Mouse (Mus musculus) lung, embryonic 16.5 days (tissue): ENCODE measurements around the gene Pef1. TPM values are rescaled to one million over a fixed set of nuclear protein-coding genes. Genes with fewer than 3 reads are reported as not detected.

Experiments used
- ATAC-seq: fragments of 200-750 bp; cut with Nextera tagmentation; 2 replicates; pipeline ENCODE4 v1.8.0; 2017; ENCODE audit warnings: low read depth, mild to moderate bottlenecking, moderate library complexity
- H3K27ac ChIP-seq: fragments of 300-500 bp; sonication (generic); 2 replicates; pipeline ENCODE4 v1.5.1; 2014; ENCODE audit warnings: mild to moderate bottlenecking, control low read depth, low read length
- H3K27me3 ChIP-seq: fragments of 300-500 bp; sonication (generic); 2 replicates; pipeline ENCODE4 v1.6.1; 2014; ENCODE audit warnings: low read depth, low read length, mixed read lengths; ENCODE audit not compliant: control insufficient read depth, insufficient read depth
- H3K36me3 ChIP-seq: fragments of 300-500 bp; sonication (generic); 2 replicates; pipeline ENCODE4 v1.6.1; 2014; ENCODE audit warnings: low read length; ENCODE audit not compliant: control insufficient read depth, insufficient read depth
- H3K4me1 ChIP-seq: fragments of 300-500 bp; sonication (generic); replicated peaks from 2 replicates; pipeline ENCODE4 v1.6.1; 2014; ENCODE audit warnings: low read length, mixed read lengths; ENCODE audit not compliant: control insufficient read depth, insufficient read depth
- H3K4me2 ChIP-seq: fragments of 300-500 bp; sonication (generic); 2 replicates; pipeline ENCODE4 v1.6.1; 2014; ENCODE audit warnings: low read depth, low read length, control low read depth
- H3K4me3 ChIP-seq: fragments of 300-500 bp; sonication (generic); 2 replicates; pipeline ENCODE4 v1.5.1; 2014; ENCODE audit warnings: mild to moderate bottlenecking, low read length, control low read depth
- H3K9ac ChIP-seq: fragments of 300-500 bp; sonication (generic); 2 replicates; pipeline ENCODE4 v1.6.1; 2014; ENCODE audit warnings: low read length, control low read depth
- H3K9me3 ChIP-seq: fragments of 300-500 bp; sonication (generic); 2 replicates; pipeline ENCODE4 v1.6.1; 2016; ENCODE audit warnings: low read length; ENCODE audit not compliant: control insufficient read depth
- whole genome bisulfite sequencing: fragments of 180-500 bp; shearing (Covaris S2); extraction: QIAGEN DNeasy Blood & Tissue Kit; methylation state at CpG from one replicate; pipeline ENCODE4 v1.1.7; 2014; 5-methylcytosine and 5-hydroxymethylcytosine counted together
- polyA plus RNA-seq: library from polyadenylated mRNA; unstranded; fragments of >200 nt; fragmentation: Nextera tagmentation; extraction: Ambion mirVana; gene quantifications from 2 replicates; pipeline ENCODE4 v1.2.1, GENCODE M21; 2015

Gene Pef1
- polyA plus RNA-seq, 1 experiment from 2014 or later, result 77.9 TPM

GRCm38 (mm10) chr4:130107444-130108131, 5.2 kb downstream of the Pef1 start:
- Histone ChIP-seq H3K27me3 (no peaks in the 10 kb centered on the region), H3K4me3 (peak overlapping the region; percentile 82), H3K4me1 (peaks cover 25% of the 10 kb centered on the region), H3K36me3 (no peaks in the 10 kb centered on the region), H3K9ac (peak overlapping the region; percentile 80), H3K4me2 (peak overlapping the region; percentile 81), H3K9me3 (no peaks in the 10 kb centered on the region), H3K27ac (peak overlapping the region; percentile 95)
- WGBS, result under 1% methylated on average over 39 of the region's 39 CpGs
- ATAC-seq, result peak; percentile 96

DNA sequence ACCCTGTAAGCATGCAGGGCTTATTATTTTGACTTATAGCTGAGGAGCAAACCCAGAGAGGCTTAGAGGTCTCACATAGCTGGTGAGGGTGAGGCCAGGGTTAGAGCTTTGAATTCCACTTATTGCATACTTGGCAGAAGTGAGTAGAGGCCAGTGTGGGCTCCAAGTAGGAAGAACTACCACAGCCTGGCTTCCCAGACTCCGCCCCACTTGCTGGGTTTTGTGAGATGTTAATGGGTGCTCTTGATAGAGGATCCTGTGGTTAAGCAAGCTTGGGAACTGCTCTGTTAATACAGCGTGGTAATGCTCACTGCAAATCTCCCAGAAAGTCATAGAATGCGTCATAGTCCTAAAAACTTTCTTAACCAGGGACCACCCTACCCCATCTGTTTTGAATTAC, 6.6 kb downstream of the Pef1 start:
- WGBS, result 78% methylated on average over 3 of the region's 3 CpGs
- peak overlapping the region; percentile 81 for H3K4me2 ChIP-seq
- H3K4me3 ChIP-seq, result peak overlapping the region; percentile 82; the same call in 1 of the 2 replicates
- peak overlapping the region; percentile 95 for H3K27ac ChIP-seq
- H3K4me1 ChIP-seq, result peaks cover 23% of the 10 kb centered on the region
- ATAC-seq, result peak; percentile 23; the same call in 1 of the 2 replicates
- H3K9me3 ChIP-seq, result no peaks in the 10 kb centered on the region
- no peaks in the 10 kb centered on the region for H3K27me3 ChIP-seq
- H3K9ac ChIP-seq, result no peak overlapping the region
- H3K36me3 ChIP-seq, result no peaks in the 10 kb centered on the region

GRCm38 (mm10) chr4:130109666-130110065, 7.3 kb downstream of the Pef1 start:
- 73% methylated on average over 9 of the region's 9 CpGs for WGBS
- no peaks in the 10 kb centered on the region for H3K9me3 ChIP-seq
- H3K4me2 ChIP-seq, result peak overlapping the region; percentile 15; the same call in 1 of the 2 replicates
- no peaks in the 10 kb centered on the region for H3K27me3 ChIP-seq
- H3K27ac ChIP-seq, result peak overlapping the region; percentile 65; the same call in 1 of the 2 replicates
- H3K4me3 ChIP-seq, result no peak overlapping the region
- H3K4me1 ChIP-seq, result peaks cover 23% of the 10 kb centered on the region
- H3K36me3 ChIP-seq, result no peaks in the 10 kb centered on the region
- no peak overlapping the region for H3K9ac ChIP-seq
- no peak for ATAC-seq

DNA sequence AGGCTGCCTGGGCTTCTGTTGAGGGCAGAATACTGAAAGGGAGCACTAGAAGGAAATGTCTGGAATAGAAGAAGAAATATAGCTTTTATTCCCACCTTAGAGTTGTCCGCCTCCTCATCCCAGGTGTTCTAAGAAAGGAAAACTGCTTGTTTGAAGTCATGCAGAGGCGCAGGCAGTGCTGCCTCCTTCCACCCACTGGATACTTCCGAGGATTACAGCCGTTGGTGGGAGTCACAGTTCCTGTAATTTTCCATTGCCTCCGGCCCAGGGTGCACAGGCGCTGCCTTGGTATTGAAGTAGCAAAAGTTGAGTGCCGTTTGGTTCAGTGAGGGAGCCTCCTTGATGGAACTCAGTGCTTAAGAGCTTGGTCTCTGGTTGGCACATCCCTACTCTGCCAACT, 7.7 kb downstream of the Pef1 start:
- Histone ChIP-seq H3K4me3 (no peak overlapping the region), H3K27ac (peak overlapping the region; percentile 54; the same call in 1 of the 2 replicates), H3K9me3 (no peaks in the 10 kb centered on the region), H3K4me1 (peaks cover 23% of the 10 kb centered on the region), H3K4me2 (peak overlapping the region; percentile 15; the same call in 1 of the 2 replicates), H3K9ac (no peak overlapping the region), H3K27me3 (no peaks in the 10 kb centered on the region), H3K36me3 (no peaks in the 10 kb centered on the region)
- WGBS, result 82% methylated on average over 7 of the region's 7 CpGs
- no peak for ATAC-seq

DNA sequence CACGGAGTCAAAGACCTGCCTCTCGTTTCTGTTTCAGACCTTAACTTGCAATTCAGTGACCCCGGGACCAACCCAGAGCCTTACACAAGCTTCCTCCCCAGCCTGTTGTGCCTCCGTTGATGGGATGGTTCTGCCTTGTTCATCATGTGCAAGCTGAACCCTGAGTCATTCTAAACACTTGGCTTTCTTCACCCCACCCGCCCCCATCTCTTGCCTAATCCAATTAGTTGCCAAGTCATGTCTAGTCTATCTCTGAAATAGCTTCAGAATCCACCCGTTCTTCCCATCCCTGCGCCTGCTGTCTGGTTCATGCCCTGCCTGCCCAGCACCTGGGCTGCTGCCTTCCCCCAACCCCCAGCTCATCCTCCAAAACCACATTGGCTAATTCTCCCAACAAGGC, 9.9 kb downstream of the Pef1 start:
- ATAC-seq, result no peak
- Histone ChIP-seq H3K4me1 (peaks cover 23% of the 10 kb centered on the region), H3K36me3 (no peaks in the 10 kb centered on the region), H3K4me2 (no peak overlapping the region), H3K9ac (no peak overlapping the region), H3K27ac (no peak overlapping the region), H3K27me3 (no peaks in the 10 kb centered on the region), H3K9me3 (no peaks in the 10 kb centered on the region), H3K4me3 (no peak overlapping the region)
- WGBS, result 62% methylated on average over 7 of the region's 7 CpGs

DNA sequence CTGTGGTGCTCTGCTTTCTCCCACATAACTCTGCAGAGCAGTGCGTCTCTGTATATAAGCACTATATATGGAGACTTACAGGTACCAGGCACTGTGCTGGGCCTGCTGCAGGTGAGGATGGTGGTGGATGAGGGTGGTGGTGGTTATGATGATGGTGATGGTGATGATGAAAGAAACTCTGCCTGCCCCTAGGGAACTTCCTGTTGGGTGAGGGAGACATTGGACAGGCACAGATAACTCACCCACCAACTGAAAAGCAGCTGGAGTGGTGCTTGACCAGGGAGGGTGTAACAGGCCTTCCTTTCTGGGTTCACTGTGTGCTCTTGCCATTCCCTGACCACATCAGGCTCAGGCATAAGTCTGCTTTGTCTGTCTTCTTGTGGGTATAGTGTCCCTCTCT, 10.4 kb downstream of the Pef1 start:
- Histone ChIP-seq H3K4me1 (peaks cover 23% of the 10 kb centered on the region), H3K4me2 (no peak overlapping the region), H3K4me3 (no peak overlapping the region), H3K9me3 (no peaks in the 10 kb centered on the region), H3K9ac (no peak overlapping the region), H3K36me3 (0 out of 2 replicates have a peak, but pooled peaks cover under 1% of the 10 kb centered on the region), H3K27me3 (no peaks in the 10 kb centered on the region), H3K27ac (no peak overlapping the region)
- WGBS, result 97% methylated on average over 1 of the region's 1 CpGs
- ATAC-seq, result no peak

GRCm38 (mm10) chr4:130120752-130121151, 18.4 kb downstream of the Pef1 start:
- Histone ChIP-seq H3K9me3 (no peaks in the 10 kb centered on the region), H3K9ac (no peak overlapping the region), H3K4me2 (no peak overlapping the region), H3K4me1 (peaks cover 13% of the 10 kb centered on the region), H3K4me3 (no peak overlapping the region), H3K27ac (no peak overlapping the region; the same call in 1 of the 2 replicates), H3K36me3 (peaks cover 11% of the 10 kb centered on the region), H3K27me3 (no peaks in the 10 kb centered on the region)
- no peak for ATAC-seq
- 78% methylated on average over 4 of the region's 4 CpGs for WGBS

GRCm38 (mm10) chr4:130121560-130121959, 19.2 kb downstream of the Pef1 start:
- Histone ChIP-seq H3K27me3 (no peaks in the 10 kb centered on the region), H3K27ac (no peak overlapping the region), H3K9me3 (no peaks in the 10 kb centered on the region), H3K36me3 (peaks cover 18% of the 10 kb centered on the region), H3K4me1 (peaks cover 15% of the 10 kb centered on the region), H3K4me3 (no peak overlapping the region), H3K9ac (no peak overlapping the region), H3K4me2 (no peak overlapping the region)
- ATAC-seq, result no peak
- WGBS, result 72% methylated on average over 8 of the region's 8 CpGs

- no peak for ATAC-seq
- H3K27me3 ChIP-seq, result no peaks in the 10 kb centered on the region
- H3K4me1 ChIP-seq, result peaks cover 15% of the 10 kb centered on the region
- peaks cover 26% of the 10 kb centered on the region for H3K36me3 ChIP-seq
- no peak overlapping the region for H3K4me3 ChIP-seq
- peak overlapping the region; percentile 91 for H3K27ac ChIP-seq
- 65% methylated on average over 5 of the region's 5 CpGs for WGBS
- no peak overlapping the region for H3K9ac ChIP-seq
- no peaks in the 10 kb centered on the region for H3K9me3 ChIP-seq
- no peak overlapping the region for H3K4me2 ChIP-seq
Measured at GRCm38 (mm10) chr4:130123020-130123419, 20.7 kb downstream of the Pef1 start.
